Mouse (Mus musculus) hindbrain, embryonic 16.5 days (tissue): ENCODE results near the gene Pamr1. TPM values are rescaled to one million over a fixed set of nuclear protein-coding genes. Genes with fewer than 3 reads are reported as not detected.

Source experiments
- ATAC-seq: fragments of 200-750 bp; cut with Nextera tagmentation; 2 replicates; pipeline ENCODE4 v1.8.0; 2017; ENCODE audit warnings: moderate TSS enrichment, moderate library complexity
- H3K27ac ChIP-seq: fragments of 300-500 bp; sonication (generic); 2 replicates; pipeline ENCODE4 v1.5.1; 2014; ENCODE audit warnings: low read depth, mild to moderate bottlenecking, control low read depth, low read length, moderate library complexity
- H3K27me3 ChIP-seq: fragments of 300-500 bp; sonication (generic); replicated peaks from 2 replicates; pipeline ENCODE4 v1.6.1; 2014; ENCODE audit warnings: low read length; ENCODE audit not compliant: control insufficient read depth, insufficient read depth
- H3K36me3 ChIP-seq: fragments of 300-500 bp; sonication (generic); 2 replicates; pipeline ENCODE4 v1.6.1; 2014; ENCODE audit warnings: mild to moderate bottlenecking, low read length, moderate library complexity, mixed read lengths; ENCODE audit not compliant: control insufficient read depth, insufficient read depth
- H3K4me1 ChIP-seq: fragments of 300-500 bp; sonication (generic); 2 replicates; pipeline ENCODE4 v1.6.1; 2014; ENCODE audit warnings: low read depth, low read length; ENCODE audit not compliant: control insufficient read depth, insufficient read depth
- H3K4me2 ChIP-seq: fragments of 300-500 bp; sonication (generic); 2 replicates; pipeline ENCODE4 v1.6.1; 2014; ENCODE audit warnings: mild to moderate bottlenecking, low read length, control low read depth, moderate library complexity
- H3K4me3 ChIP-seq: fragments of 300-500 bp; sonication (generic); 2 replicates; pipeline ENCODE4 v1.5.1; 2014; ENCODE audit warnings: mild to moderate bottlenecking, low read length, control low read depth, moderate library complexity
- H3K9ac ChIP-seq: fragments of 300-500 bp; sonication (generic); 2 replicates; pipeline ENCODE4 v1.6.1; 2014; ENCODE audit warnings: low read depth, mild to moderate bottlenecking, control low read depth, low read length, moderate library complexity
- H3K9me3 ChIP-seq: fragments of 300-500 bp; sonication (generic); 2 replicates; pipeline ENCODE4 v1.6.1; 2014; ENCODE audit warnings: mild to moderate bottlenecking, low read length, moderate library complexity; ENCODE audit not compliant: control insufficient read depth
- whole genome bisulfite sequencing: fragments of 180-500 bp; shearing (Covaris S2); extraction: QIAGEN DNeasy Blood & Tissue Kit; methylation state at CpG from one replicate; pipeline ENCODE4 v1.1.7; 2014; 5-methylcytosine and 5-hydroxymethylcytosine counted together
- polyA plus RNA-seq: library from polyadenylated mRNA; unstranded; fragments of >200 nt; fragmentation: Nextera tagmentation; extraction: Ambion mirVana; gene quantifications from 2 replicates; pipeline ENCODE4 v1.2.1, GENCODE M21; 2015

Gene Pamr1
- polyA plus RNA-seq, 1 experiment from 2014 or later = 12.4 TPM

DNA sequence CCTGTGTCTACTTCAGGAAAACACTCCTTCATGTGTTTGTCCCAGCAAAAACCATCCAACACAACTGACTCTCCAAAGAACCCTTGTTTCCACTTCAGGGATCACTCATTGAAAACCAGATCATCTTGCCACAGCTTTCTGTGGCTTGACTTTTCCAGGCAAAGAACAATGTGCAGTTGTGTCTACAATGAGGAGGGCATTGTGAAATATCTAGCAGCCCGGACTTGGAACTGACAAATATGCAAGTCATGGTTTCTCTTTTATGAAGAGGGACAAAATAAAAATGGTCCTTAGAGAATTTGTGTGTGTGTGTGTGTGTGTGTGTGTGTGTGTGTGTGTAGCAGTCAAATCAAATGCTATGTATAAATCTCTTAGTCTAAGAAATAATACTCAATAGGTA lies 44.7 kb downstream of the Pamr1 start:
- Histone ChIP-seq H3K36me3 (no peaks in the 10 kb centered on the region), H3K27me3 (no peaks in the 10 kb centered on the region), H3K9ac (no peak overlapping the region), H3K9me3 (no peaks in the 10 kb centered on the region), H3K27ac (no peak overlapping the region), H3K4me3 (no peak overlapping the region), H3K4me2 (no peak overlapping the region), H3K4me1 (peaks cover 5% of the 10 kb centered on the region)
- WGBS = 55% methylated on average over 1 of the region's 1 CpGs
- no peak for ATAC-seq

DNA sequence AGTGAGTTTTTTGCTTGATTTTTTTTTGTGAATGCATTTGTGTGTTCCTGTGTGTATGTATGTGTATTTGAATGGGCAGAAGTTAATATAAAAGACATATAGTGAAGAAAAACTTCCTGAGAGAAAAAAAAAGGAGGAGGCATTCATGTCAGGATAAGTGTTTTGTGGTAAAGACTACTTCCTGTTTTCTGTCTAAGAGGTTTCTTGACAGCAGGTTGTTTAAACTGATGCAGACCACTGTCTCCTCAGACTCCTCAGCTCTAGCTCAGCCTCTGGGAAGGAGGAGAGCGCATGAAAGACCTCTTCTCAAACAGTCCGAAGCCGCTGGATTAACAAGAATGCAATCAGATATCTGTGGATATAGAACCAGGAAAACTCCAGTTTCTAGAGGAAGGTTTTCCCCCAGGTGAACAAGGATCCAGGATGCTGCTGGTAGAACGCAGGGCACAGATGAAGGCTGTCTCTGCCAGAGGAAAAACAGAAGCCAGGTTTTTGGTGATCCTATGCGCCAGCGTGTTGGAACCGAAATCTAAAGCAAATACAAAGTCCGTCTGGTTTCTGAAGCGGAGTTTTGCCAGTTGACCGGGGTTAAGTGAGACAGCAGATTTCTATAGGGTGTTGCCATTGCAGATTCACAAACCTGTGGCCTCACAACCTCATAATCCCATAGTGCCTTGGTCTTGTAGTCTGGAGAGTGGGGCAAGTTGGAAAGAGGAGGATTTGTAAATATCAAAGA lies 45.8 kb downstream of the Pamr1 start:
- Histone ChIP-seq H3K4me2 (no peak overlapping the region), H3K4me1 (peaks cover 6% of the 10 kb centered on the region), H3K36me3 (no peaks in the 10 kb centered on the region), H3K9me3 (no peaks in the 10 kb centered on the region), H3K27ac (no peak overlapping the region), H3K4me3 (no peak overlapping the region), H3K9ac (no peak overlapping the region), H3K27me3 (no peaks in the 10 kb centered on the region)
- 95% methylated on average over 10 of the region's 10 CpGs for WGBS
- no peak for ATAC-seq

DNA sequence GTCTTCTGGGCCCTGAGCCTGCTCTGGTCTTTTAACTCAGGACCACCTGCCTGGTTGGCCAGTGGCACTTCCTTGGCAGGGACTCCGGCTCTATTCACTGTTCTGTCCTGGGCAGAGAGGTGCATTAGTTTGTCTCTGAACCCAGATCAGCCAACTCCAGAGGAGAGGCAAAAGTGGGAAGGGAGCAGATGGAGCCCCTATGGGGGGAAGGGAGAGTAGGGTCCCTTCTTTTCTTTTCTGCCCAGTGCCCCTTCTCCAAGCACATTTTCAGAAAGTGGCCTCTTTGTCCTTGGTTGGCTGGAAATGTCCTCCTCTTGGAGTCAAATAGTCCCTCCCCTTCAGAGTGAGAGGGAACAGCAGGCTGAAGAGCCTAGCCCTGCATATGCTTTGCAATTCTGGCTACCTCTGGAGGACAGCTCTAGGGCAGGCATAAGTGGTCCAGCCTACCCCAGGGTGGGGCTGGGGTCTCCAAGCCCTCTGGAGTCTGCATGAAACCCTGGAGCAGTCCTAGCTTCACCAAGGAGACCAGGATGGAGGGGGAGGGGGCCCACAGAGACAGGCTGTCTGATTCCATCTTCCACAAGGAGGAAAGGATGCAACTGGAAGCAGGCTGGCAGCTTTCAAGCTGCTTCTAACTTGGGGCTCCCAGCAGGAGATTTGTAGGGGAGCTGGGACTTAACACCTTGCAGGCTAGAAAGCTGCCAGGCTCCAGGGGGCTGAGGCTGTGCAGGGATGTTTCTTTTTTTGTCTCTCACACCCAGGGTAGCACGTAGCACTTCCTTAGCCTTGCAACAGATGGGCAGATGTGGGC lies 49.3 kb downstream of the Pamr1 start:
- peak; percentile 97 for ATAC-seq
- Histone ChIP-seq H3K9me3 (no peaks in the 10 kb centered on the region), H3K4me2 (no peak overlapping the region; the same call in 1 of the 2 replicates), H3K4me3 (no peak overlapping the region), H3K27me3 (no peaks in the 10 kb centered on the region), H3K4me1 (peaks cover 6% of the 10 kb centered on the region), H3K27ac (peak overlapping the region; percentile 31), H3K9ac (0 out of 2 replicates have a peak overlapping the region, but pooled peaks have one; percentile 1), H3K36me3 (no peaks in the 10 kb centered on the region)
- WGBS = 37% methylated on average over 2 of the region's 2 CpGs

DNA sequence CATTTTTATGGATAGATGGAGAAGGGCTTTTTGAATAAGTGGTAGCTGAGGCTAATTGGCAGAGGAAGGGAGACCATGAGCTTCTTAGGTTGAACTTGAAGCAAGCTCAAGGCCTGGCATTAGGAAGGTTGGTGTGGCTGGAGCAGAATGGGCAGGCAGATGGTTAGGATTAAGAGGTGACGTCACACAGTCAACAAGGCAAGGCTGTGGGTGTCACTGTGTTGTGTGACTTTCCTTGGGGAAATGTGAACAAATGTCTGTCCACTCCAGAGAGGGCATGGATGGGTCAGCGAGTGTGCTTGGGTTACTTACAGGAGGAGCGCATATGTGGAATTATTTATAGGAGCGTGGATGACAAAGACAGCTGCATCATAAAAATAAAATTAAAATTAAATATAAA lies 50.7 kb downstream of the Pamr1 start:
- Histone ChIP-seq H3K9ac (no peak overlapping the region), H3K4me3 (no peak overlapping the region)
- 94% methylated on average over 4 of the region's 4 CpGs for WGBS

DNA sequence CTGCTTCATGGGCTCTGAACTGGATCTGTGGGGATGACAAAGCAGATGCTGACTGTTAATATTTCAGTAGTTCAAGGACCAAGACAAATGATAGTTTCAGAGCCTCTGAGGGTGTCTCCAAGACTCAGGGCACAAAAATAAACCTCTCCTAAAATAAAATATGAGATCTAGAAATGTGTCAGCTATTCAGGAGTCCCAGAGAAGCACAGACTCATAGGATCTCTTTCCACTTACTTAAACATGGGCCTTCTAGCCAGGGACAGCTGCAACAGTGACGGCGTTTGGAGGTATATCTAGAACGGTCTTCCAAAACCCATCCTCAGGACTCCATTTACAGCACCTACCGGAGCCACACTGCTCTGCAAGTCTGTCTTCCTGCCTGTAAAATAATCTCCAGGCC lies 60.7 kb downstream of the Pamr1 start:
- ATAC-seq = no peak
- Histone ChIP-seq H3K9ac (no peak overlapping the region), H3K4me2 (no peak overlapping the region), H3K36me3 (no peaks in the 10 kb centered on the region), H3K4me3 (no peak overlapping the region), H3K27ac (no peak overlapping the region), H3K4me1 (no peaks in the 10 kb centered on the region), H3K9me3 (no peaks in the 10 kb centered on the region), H3K27me3 (no peaks in the 10 kb centered on the region)
- 92% methylated on average over 4 of the region's 4 CpGs for WGBS

More for the DNA sequence above, 50.7 kb downstream of the Pamr1 start:
- Histone ChIP-seq H3K27me3 (no peaks in the 10 kb centered on the region), H3K4me2 (no peak overlapping the region), H3K4me1 (peaks cover 6% of the 10 kb centered on the region), H3K36me3 (no peaks in the 10 kb centered on the region), H3K9me3 (no peaks in the 10 kb centered on the region), H3K27ac (no peak overlapping the region)
- no peak for ATAC-seq

DNA sequence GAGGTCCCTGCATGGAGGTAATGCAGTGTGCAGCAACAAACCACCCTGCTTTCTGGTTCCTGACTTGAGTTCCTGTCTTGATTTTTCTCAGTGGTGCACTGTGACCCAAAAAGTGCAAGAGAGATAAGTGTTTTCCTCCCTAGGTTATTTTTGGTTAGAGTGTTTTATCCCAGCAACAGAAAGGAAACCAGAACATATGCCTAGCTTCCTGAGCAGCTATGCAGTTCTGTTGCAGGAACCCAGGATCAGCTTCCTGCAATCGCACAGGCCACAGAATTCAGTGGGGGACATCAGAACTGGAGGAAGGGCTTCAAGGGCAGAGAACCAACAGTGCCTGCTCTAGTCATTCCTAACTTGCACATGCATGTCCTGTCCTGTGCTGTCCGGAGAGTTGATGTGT lies 66.8 kb downstream of the Pamr1 start:
- H3K27ac ChIP-seq = no peak overlapping the region

DNA sequence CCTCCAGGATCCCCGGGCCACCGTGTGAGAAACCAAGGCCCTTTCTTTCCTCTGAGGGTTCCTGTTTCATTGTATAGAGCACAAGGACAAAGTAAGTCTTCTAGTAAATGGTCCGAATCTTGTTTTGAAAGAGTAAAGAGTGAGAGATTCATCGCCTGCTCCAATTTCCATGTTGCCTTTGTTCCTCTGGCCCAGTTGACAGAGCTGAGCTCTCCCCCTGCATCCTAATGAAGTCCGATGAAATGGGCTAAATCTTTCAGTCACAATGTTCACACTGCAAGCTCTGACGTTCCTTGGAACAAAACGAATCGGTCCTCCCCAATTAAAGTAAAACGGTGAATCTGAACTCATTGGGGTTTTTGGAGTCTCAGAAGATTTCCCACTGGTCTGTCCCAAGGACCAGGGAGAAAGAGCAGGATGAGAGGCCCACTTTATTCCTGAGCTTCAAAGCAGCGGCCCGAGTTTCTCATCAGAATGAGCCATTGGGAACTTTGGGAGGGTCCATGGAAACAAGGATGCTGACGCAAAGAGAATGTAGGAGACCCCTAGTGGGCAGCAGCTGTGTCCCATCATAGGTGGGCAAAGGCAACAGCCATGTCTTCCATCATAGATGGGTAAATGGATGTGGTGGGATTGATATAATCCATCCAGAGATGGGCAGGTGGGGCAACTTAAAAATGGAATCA lies 71.1 kb downstream of the Pamr1 start:
- peak overlapping the region; percentile 44; the same call in 1 of the 2 replicates for H3K27ac ChIP-seq
- H3K9me3 ChIP-seq = no peaks in the 10 kb centered on the region
- H3K4me3 ChIP-seq = no peak overlapping the region
- no peaks in the 10 kb centered on the region for H3K36me3 ChIP-seq
- peak; percentile 80 for ATAC-seq
- 54% methylated on average over 12 of the region's 12 CpGs for WGBS
- no peaks in the 10 kb centered on the region for H3K27me3 ChIP-seq
- no peak overlapping the region for H3K4me2 ChIP-seq
- H3K9ac ChIP-seq = no peak overlapping the region
- H3K4me1 ChIP-seq = no peaks in the 10 kb centered on the region

More for the DNA sequence above, 66.8 kb downstream of the Pamr1 start:
- H3K4me1 ChIP-seq = no peaks in the 10 kb centered on the region
- WGBS = 63% methylated on average over 2 of the region's 2 CpGs
- no peak overlapping the region for H3K9ac ChIP-seq
- no peak for ATAC-seq
- H3K36me3 ChIP-seq = no peaks in the 10 kb centered on the region
- H3K27me3 ChIP-seq = no peaks in the 10 kb centered on the region
- H3K4me2 ChIP-seq = no peak overlapping the region
- no peaks in the 10 kb centered on the region for H3K9me3 ChIP-seq
- H3K4me3 ChIP-seq = no peak overlapping the region

DNA sequence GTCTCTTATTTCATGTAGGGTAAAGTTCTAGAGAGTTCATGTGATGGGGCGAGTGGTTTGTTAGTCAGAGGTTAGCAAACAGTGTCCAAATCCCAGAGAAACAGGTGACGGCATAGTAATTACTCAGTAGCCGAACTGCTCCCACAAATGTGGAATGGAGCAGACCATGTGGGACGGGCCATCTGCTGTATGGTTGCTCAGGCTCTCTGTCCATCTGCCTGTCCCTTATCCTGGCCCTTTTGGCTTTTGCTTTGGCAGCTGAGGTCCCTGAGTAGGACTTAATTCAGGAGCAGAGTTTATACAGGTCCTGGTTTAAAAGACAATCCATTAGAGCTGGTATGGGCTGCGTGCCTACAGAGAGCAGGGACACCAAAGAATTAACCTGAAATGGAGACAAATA lies 72.4 kb downstream of the Pamr1 start:
- 86% methylated on average over 5 of the region's 5 CpGs for WGBS
- H3K9me3 ChIP-seq = no peaks in the 10 kb centered on the region
- H3K9ac ChIP-seq = no peak overlapping the region
- no peak overlapping the region for H3K4me2 ChIP-seq
- no peaks in the 10 kb centered on the region for H3K27me3 ChIP-seq
- no peak for ATAC-seq
- H3K4me3 ChIP-seq = no peak overlapping the region
- H3K36me3 ChIP-seq = no peaks in the 10 kb centered on the region
- H3K4me1 ChIP-seq = no peaks in the 10 kb centered on the region
- no peak overlapping the region for H3K27ac ChIP-seq

DNA sequence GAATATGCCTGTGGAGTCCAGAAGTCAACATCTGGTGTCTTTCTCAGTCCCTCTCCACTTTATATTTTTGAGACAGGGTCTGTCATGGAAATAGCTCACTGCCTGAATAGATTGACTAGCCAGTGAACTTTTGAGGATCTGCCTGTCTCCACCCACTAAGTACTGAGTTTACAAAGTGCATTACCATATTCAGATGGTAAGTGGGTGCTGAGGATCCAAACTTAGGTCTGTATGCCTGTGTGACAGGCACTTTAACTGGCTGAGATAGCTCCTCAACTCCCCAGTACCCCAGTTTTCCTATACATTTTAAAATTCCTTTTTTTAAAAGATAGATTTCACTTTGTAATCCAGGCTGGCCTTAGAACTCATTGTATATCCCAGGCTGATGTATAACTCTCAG lies 73.1 kb downstream of the Pamr1 start:
- Histone ChIP-seq H3K9me3 (no peaks in the 10 kb centered on the region), H3K36me3 (no peaks in the 10 kb centered on the region), H3K9ac (no peak overlapping the region), H3K4me3 (no peak overlapping the region), H3K4me2 (no peak overlapping the region), H3K4me1 (no peaks in the 10 kb centered on the region), H3K27ac (no peak overlapping the region), H3K27me3 (no peaks in the 10 kb centered on the region)
- no peak for ATAC-seq
